Mouse (Mus musculus): ENCODE results near the gene Ccdc36.

Gene Ccdc36

GRCm38 (mm10) chr9:108386816-108387215, 41.5 kb downstream of the Ccdc36 start:
- ATAC-seq (ENCODE audit: insufficient number of reproducible peaks, low FRiP score, low TSS enrichment) = no peak

- no peak for ATAC-seq (ENCODE audit: insufficient number of reproducible peaks, low FRiP score, low TSS enrichment)
Measured at GRCm38 (mm10) chr9:108385006-108385405, 43.3 kb downstream of the Ccdc36 start.

GRCm38 (mm10) chr9:108381382-108381781, 46.9 kb downstream of the Ccdc36 start:
- ATAC-seq (ENCODE audit: insufficient number of reproducible peaks, low FRiP score, low TSS enrichment) = no peak

GRCm38 (mm10) chr9:108379294-108379693, 49.0 kb downstream of the Ccdc36 start:
- no peak for ATAC-seq (ENCODE audit: insufficient number of reproducible peaks, low FRiP score, low TSS enrichment)

GRCm38 (mm10) chr9:108378736-108379135, 49.5 kb downstream of the Ccdc36 start:
- ATAC-seq (ENCODE audit: insufficient number of reproducible peaks, low FRiP score, low TSS enrichment) = no peak

GRCm38 (mm10) chr9:108378234-108378633, 50.0 kb downstream of the Ccdc36 start:
- no peak for ATAC-seq (ENCODE audit: insufficient number of reproducible peaks, low FRiP score, low TSS enrichment)

Data from cerebellum, adult (tissue).